Mouse (Mus musculus) frontal cortex, postnatal 25 days (tissue): ENCODE results near the gene Casc1.
A peak's percentile ranks its signal among the peaks of the same experiment; 100 is the strongest.

Experiments used
- DNase-seq, 2 experiments: peaks; one replicate each; pipeline ENCODE4 v3.0.0; 2022; ENCODE audit warnings: low spot score in 2 of 2

Casc1 gene

DNA sequence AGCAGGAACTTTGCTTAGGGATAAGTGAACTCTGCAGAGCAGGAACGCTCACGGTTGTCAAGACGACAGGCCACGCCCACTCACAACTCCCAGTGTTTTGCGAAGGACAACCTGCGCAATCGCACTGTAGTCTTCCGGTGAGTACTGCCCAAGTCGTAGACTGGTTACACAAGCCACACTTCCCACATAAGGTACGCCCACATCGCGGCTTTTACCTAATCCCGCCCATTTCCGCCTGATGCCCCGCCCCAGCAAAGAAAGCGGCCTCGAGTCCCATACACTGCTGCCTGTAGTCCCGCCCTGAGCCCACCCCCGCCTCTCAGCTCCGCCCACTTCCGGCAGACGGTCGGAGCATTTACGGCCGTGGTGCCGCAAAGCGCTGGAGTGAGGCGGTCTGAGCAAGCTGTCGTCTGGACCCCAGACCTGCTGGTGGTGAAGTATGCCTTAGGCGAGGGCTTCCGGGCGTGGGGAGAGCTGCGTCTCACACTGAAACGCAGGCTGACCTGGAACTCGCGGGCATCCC is at the start of gene Casc1, which contains the start of gene Etfrf1:
Gene Casc1, minus strand, starts transcription at position 190 of the 523 bp plus-strand sequence.
Gene Etfrf1, plus strand, starts transcription at position 319 of the 523 bp plus-strand sequence.
- DNase-seq: peak; percentile 90 to 96

- DNase-seq: no peak
These were observed 45.9 kb upstream of the Casc1 start for GRCm38 (mm10) chr6:145256701-145257073.

- no peak for DNase-seq
These were observed 45.3 kb upstream of the Casc1 start for GRCm38 (mm10) chr6:145255952-145256700.

- DNase-seq: peak in 1 of 2 experiments; percentile 39
These were observed 40.0 kb upstream of the Casc1 start for GRCm38 (mm10) chr6:145250820-145251219.

GRCm38 (mm10) chr6:145250185-145250791 is 39.5 kb upstream of the Casc1 start, which contains the start of gene Kras:
Kras (minus strand) TSS chr6:145250239.
- DNase-seq: peak; percentile 58 to 78

DNA sequence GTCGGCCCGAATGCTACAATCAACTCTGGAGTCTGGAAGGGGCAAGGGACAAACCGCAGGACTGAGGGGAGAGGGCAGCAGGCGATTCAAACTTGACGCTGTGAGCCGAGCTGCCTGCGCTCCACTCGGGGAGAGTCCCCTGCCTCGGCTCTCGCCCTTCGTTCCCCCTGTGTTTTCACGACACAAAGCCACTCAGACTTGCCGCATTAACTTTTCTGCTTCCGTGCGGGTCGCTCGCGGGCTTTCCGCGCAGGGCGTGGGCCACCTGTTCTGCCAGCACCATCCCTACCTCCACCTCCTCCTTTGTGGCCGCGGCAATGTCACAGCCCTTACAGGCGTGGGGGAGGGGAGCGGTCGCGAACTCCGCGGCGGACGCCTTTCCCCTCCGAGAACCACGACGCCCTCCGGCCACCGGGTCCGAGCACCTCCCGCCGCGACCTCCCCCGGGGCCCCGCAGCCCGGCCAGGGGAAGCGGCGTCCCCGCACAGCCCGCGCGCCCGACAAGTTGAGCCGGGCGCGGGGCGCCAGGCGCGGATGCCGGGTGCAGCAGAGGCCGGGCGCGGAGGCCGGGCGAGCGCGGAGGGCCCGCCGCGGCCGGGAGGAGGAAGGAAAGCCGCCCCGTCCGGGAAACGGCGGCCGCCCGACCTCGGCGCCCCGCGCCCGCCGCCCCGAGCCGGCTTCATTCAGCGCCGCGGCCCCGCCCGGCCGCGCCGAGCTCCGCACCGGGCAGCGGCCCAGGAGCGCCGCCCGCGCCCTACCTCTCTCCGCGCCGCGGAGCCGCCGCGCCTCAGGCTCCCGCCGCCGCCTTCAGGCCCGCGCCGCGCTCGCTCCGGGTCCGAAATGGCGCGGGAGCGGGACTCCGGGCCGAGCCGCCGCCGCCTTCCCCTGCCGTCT is 38.7 kb upstream of the Casc1 start:
- peak; percentile 21 to 29 for DNase-seq

- no peak for DNase-seq
These were observed 37.1 kb upstream of the Casc1 start for GRCm38 (mm10) chr6:145247886-145248285.

DNA sequence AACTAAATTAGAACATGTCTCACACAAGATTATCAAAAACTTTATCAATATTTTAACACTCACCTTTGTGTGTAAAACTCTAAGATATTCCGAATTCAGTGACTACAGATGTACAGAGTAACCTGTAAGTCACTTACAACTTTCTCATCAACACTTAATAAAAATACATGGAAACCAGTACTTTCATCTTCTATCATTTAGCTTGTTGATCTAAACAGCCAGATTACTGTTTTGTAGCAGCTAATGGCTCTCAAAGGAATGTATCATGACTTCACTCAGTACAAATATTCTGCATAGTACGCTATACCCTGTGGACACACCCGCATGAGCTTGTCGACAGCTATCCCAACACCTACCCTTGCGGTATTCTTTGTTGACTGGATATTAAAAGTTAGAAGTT is 36.0 kb upstream of the Casc1 start:
- no peak for DNase-seq

- DNase-seq: no peak
These were observed 31.7 kb upstream of the Casc1 start for GRCm38 (mm10) chr6:145242521-145242920.

DNA sequence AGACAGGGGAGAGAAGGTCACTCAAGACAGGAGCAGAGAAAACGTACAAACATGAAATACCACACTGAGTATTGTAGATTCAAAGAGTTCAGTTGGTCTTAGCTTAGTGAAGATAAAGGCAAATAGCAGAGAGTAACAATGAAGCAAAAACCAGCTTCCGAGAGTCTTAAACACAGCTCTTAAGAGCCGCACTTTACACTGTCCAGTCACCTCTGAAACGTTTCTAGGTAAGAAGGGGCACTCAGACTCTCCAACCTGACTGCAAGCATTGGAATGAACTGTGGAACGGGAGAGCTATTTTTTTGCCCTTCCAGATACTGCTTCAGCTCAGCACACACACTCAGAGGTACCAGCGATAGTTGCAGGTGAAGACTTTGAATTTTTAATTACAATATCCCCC is 29.5 kb upstream of the Casc1 start:
- DNase-seq: no peak

- DNase-seq: no peak
These were observed 26.3 kb upstream of the Casc1 start for GRCm38 (mm10) chr6:145237148-145237547.

GRCm38 (mm10) chr6:145235367-145235766 is 24.6 kb upstream of the Casc1 start:
- DNase-seq: no peak

- DNase-seq: no peak
These were observed 23.6 kb upstream of the Casc1 start for GRCm38 (mm10) chr6:145234391-145234790.

- DNase-seq: no peak
These were observed 15.5 kb upstream of the Casc1 start for GRCm38 (mm10) chr6:145226296-145226695.

- no peak for DNase-seq
These were observed 13.4 kb upstream of the Casc1 start for GRCm38 (mm10) chr6:145224246-145224645.

- no peak for DNase-seq
These were observed 5.0 kb upstream of the Casc1 start for GRCm38 (mm10) chr6:145215826-145216225.

GRCm38 (mm10) chr6:145213916-145214315 is 3.1 kb upstream of the Casc1 start:
- no peak for DNase-seq

DNA sequence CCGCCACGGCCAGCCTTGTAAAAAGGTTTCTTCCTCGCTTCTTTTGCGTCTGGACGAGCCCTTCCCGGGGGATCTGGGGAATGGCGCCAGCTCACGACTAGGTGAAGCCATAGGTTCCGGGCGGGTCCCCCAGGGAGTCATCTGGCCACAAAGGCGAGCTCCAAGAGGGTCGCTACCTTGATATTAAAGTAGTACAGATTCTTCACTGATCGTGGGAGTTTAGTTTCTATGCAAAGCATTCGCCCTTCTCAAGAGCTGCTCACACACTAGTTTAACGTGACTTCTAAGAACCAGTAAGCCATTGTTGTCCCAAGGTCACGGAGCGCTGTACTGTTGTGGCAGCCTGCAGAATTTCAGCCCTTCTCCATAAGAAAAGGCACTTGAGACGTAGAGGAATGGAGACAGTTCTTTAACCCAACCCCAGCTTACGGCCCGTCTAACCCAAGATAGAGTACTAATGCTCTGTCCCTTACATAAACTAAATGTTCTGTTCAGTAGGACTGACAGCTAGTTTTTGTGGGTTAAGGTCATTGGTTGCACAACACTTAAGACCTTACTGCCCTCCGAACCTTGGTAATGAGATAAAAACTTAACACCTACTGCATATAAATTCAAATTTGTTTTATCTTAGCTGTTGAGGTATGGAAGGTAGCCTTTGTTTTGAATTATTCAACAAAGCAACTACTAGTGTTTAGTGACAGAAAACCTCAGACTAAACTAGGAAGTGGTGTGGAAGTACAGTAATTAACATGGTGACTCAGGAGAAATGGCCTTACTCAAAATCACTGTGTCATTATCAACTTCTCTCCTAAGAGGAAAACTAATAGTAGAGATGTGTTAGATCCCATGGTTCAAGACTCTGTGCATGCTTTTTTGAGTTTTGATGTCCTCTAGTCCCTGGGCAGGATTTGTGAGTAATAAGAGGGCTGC is 836 bp upstream of the Casc1 start:
- no peak for DNase-seq

DNA sequence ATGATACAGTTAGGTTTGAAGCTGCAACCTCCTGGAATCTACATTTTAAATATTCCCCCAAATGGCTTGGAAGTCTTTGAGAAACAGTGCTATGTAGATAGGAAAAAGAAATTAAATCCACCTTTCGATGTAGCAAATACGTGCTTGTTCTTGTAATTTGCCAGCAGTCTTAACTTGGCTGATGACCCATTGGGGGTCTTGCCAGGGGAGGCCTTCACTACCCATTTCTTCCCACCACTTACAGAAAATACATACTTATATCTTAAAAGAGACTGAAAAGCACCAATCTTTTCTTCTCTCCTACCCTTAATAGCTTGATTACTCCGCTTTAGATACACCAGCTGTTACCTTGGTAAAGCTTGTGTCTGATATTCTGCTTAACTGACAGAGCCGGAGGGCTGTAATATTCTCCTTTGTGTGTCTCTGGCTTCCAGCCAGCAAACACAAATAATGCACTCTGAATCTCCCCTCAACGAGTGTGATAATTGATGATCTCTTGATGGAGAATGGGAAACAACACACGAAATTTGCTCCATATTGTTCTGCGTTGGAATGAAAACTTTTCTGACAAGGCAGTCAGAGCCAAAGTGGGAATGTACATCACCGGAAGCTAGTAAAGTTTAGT is 637 bp downstream of the Casc1 start:
- DNase-seq: no peak

- DNase-seq: no peak
These were observed 5.7 kb downstream of the Casc1 start for GRCm38 (mm10) chr6:145205142-145205541.
